Mouse (Mus musculus) gastrocnemius, postnatal 10 days (tissue): ENCODE data around the gene Tead3. TPM values are rescaled to one million over a fixed set of nuclear protein-coding genes. Genes with fewer than 3 reads are reported as not detected.

ENCODE experiments used
- DNase-seq: peaks from one replicate; pipeline ENCODE4 v3.0.0; 2021; ENCODE audit warnings: mixed read lengths
- long read RNA-seq, 2 experiments: library from polyadenylated mRNA; stranded (forward); transcript quantifications; one replicate each; pipeline ENCODE4 v2.0.0; 2021
- total RNA-seq, 2 experiments: library from RNA; stranded (reverse); gene quantifications; 2 replicates each; pipeline ENCODE4 v1.2.3; 2021

Gene Tead3
- 10 to 100 TPM in 1 of 2 experiments, 1 to 10 TPM in 1; 10.0 to 14.8 TPM for total RNA-seq
- long read RNA-seq, experiment 1, partial matches to known transcripts, result 5 of 14 reads
- long read RNA-seq, experiment 1, other reads (novel, unspliced or antisense), result 8 of 14 reads
- long read RNA-seq, experiment 2, partial matches to known transcripts, result 2 of 3 reads
- long read RNA-seq, experiment 2, other reads (novel, unspliced or antisense), result 1 of 3 reads

- DNase-seq, result peak; percentile 88
Measured at GRCm38 (mm10) chr17:28350466-28351352, at the start of gene Tead3. TSS of gene Tead3 (minus strand) at chr17:28350817.

- no peak for DNase-seq
Measured at GRCm38 (mm10) chr17:28394994-28395393, 44.4 kb upstream of the Tead3 start.

GRCm38 (mm10) chr17:28394051-28394765, 43.6 kb upstream of the Tead3 start:
- DNase-seq, result no peak

- no peak for DNase-seq
Measured at GRCm38 (mm10) chr17:28391568-28392432, 41.2 kb upstream of the Tead3 start.

GRCm38 (mm10) chr17:28388534-28388933, 37.9 kb upstream of the Tead3 start:
- no peak for DNase-seq

- peak; percentile 84 for DNase-seq
Measured at GRCm38 (mm10) chr17:28386150-28386905, 35.7 kb upstream of the Tead3 start.

- no peak for DNase-seq
Measured at GRCm38 (mm10) chr17:28384298-28384697, 33.7 kb upstream of the Tead3 start.

- DNase-seq, result no peak
Measured at GRCm38 (mm10) chr17:28380255-28380654, 29.6 kb upstream of the Tead3 start.

GRCm38 (mm10) chr17:28375592-28376061, 25.0 kb upstream of the Tead3 start:
- no peak for DNase-seq

- DNase-seq, result no peak
Measured at GRCm38 (mm10) chr17:28374494-28374893, 23.9 kb upstream of the Tead3 start.

GRCm38 (mm10) chr17:28373821-28374220, 23.2 kb upstream of the Tead3 start:
- DNase-seq, result peak; percentile 60

GRCm38 (mm10) chr17:28371941-28372340, 21.3 kb upstream of the Tead3 start:
- no peak for DNase-seq

GRCm38 (mm10) chr17:28371286-28371685, 20.7 kb upstream of the Tead3 start:
- DNase-seq, result no peak

- no peak for DNase-seq
Measured at GRCm38 (mm10) chr17:28369056-28369455, 18.4 kb upstream of the Tead3 start.

GRCm38 (mm10) chr17:28368449-28368848, 17.8 kb upstream of the Tead3 start:
- peak; percentile 90 for DNase-seq

GRCm38 (mm10) chr17:28365122-28365521, 14.5 kb upstream of the Tead3 start, which contains the start of gene Tulp1:
TSS of gene Tulp1 (minus strand) at chr17:28365222.
- DNase-seq, result no peak

- no peak for DNase-seq
Measured at GRCm38 (mm10) chr17:28363507-28363906, 12.9 kb upstream of the Tead3 start.

GRCm38 (mm10) chr17:28362653-28363292, 12.2 kb upstream of the Tead3 start:
- no peak for DNase-seq

- no peak for DNase-seq
Measured at GRCm38 (mm10) chr17:28361921-28362652, 11.5 kb upstream of the Tead3 start.
